Mouse (Mus musculus) heart, embryonic 16.5 days (tissue): ENCODE data around the gene Casq1. TPM values are rescaled to one million over a fixed set of nuclear protein-coding genes. Genes with fewer than 3 reads are reported as not detected.
A peak's percentile ranks its signal among the peaks of the same experiment; 100 is the strongest.
"Not testable (repeated sequence)": the region's sequence is repeated elsewhere in the genome, so short reads cannot be mapped to it uniquely, and the experiment has no call there.

Experiments used
- ATAC-seq: fragments of 200-750 bp; cut with Nextera tagmentation; replicated peaks from 2 replicates; pipeline ENCODE4 v1.8.0; 2017; ENCODE audit warnings: moderate number of reproducible peaks; ENCODE audit not compliant: insufficient read depth, low FRiP score; ENCODE audit errors: extremely low read depth
- H3K27ac ChIP-seq: fragments of 300-500 bp; sonication (generic); 2 replicates; pipeline ENCODE4 v1.5.1; 2014; ENCODE audit warnings: mild to moderate bottlenecking, low read length, control low read depth, moderate library complexity
- H3K27me3 ChIP-seq: fragments of 300-500 bp; sonication (generic); 2 replicates; pipeline ENCODE4 v1.6.1; 2014; ENCODE audit warnings: low read length, mixed read lengths; ENCODE audit not compliant: control insufficient read depth, insufficient read depth
- H3K36me3 ChIP-seq: fragments of 300-500 bp; sonication (generic); 2 replicates; pipeline ENCODE4 v1.6.1; 2014; ENCODE audit not compliant: control insufficient read depth, insufficient read depth
- H3K4me1 ChIP-seq: fragments of 300-500 bp; sonication (generic); 2 replicates; pipeline ENCODE4 v1.6.1; 2014; ENCODE audit warnings: low read length, mixed read lengths; ENCODE audit not compliant: control insufficient read depth, insufficient read depth
- H3K4me2 ChIP-seq: fragments of 300-500 bp; sonication (generic); 2 replicates; pipeline ENCODE4 v1.6.1; 2014; ENCODE audit warnings: low read depth, mild to moderate bottlenecking, control low read depth, low read length
- H3K4me3 ChIP-seq: fragments of 300-500 bp; sonication (generic); 2 replicates; pipeline ENCODE4 v1.5.1; 2014; ENCODE audit warnings: mild to moderate bottlenecking, control low read depth, low read length
- H3K9ac ChIP-seq: fragments of 300-500 bp; sonication (generic); 2 replicates; pipeline ENCODE4 v1.6.1; 2014; ENCODE audit warnings: low read length, control low read depth
- H3K9me3 ChIP-seq: fragments of 300-500 bp; sonication (generic); replicated peaks from 2 replicates; pipeline ENCODE4 v1.6.1; 2016; ENCODE audit warnings: low read length; ENCODE audit not compliant: control insufficient read depth
- WGBS: fragments of 180-500 bp; shearing (Covaris S2); extraction: QIAGEN DNeasy Blood & Tissue Kit; methylation state at CpG from one replicate; pipeline ENCODE4 v1.1.7; 2014; 5-methylcytosine and 5-hydroxymethylcytosine counted together
- polyA plus RNA-seq: library from polyadenylated mRNA; unstranded; fragments of >200 nt; fragmentation: Nextera tagmentation; extraction: Ambion mirVana; gene quantifications from 2 replicates; pipeline ENCODE4 v1.2.1, GENCODE M21; 2015

Gene Casq1
- 106 and 108 TPM in 2 replicates for polyA plus RNA-seq

GRCm38 (mm10) chr1:172219451-172220406, at the start of gene Casq1:
Gene Casq1, minus strand, starts transcription at chr1:172219868.
- peak within 1 kb of the TSS; percentile 65 for H3K9ac ChIP-seq
- H3K27ac ChIP-seq, result peak within 1 kb of the TSS; percentile 95
- WGBS, result 59% methylated on average over 19 of the region's 19 CpGs
- peak; percentile 29 for ATAC-seq
- peaks cover 58% of the 10 kb centered on the region for H3K4me1 ChIP-seq
- no peaks in the 10 kb centered on the region for H3K27me3 ChIP-seq
- no peaks in the 10 kb centered on the region for H3K36me3 ChIP-seq
- no peaks in the 10 kb centered on the region for H3K9me3 ChIP-seq
- peak within 1 kb of the TSS; percentile 17 for H3K4me3 ChIP-seq
- H3K4me2 ChIP-seq, result peak within 1 kb of the TSS; percentile 47

- Histone ChIP-seq H3K4me1 (peaks cover 3% of the 10 kb centered on the region; the same call in 1 of the 2 replicates), H3K36me3 (no peaks in the 10 kb centered on the region), H3K27me3 (no peaks in the 10 kb centered on the region), H3K27ac (peak within 1 kb of the TSS; percentile 67), H3K9ac (no peak within 1 kb of the TSS), H3K4me2 (no peak within 1 kb of the TSS), H3K4me3 (no peak within 1 kb of the TSS), H3K9me3 (no peaks in the 10 kb centered on the region)
- 59% methylated on average over 8 of the region's 8 CpGs for WGBS
- no peak for ATAC-seq
Observed at GRCm38 (mm10) chr1:172261477-172262078, 41.9 kb upstream of the Casq1 start, which contains the start of gene Igsf8. Gene Igsf8, plus strand, starts transcription at chr1:172261641.

GRCm38 (mm10) chr1:172258314-172258713, 38.6 kb upstream of the Casq1 start, which contains the start of gene Atp1a4:
Gene Atp1a4, minus strand, starts transcription at chr1:172258414.
- no peak for ATAC-seq
- Histone ChIP-seq H3K9ac (no peak within 1 kb of the TSS), H3K36me3 (no peaks in the 10 kb centered on the region), H3K4me1 (peaks cover 3% of the 10 kb centered on the region; the same call in 1 of the 2 replicates), H3K4me2 (no peak within 1 kb of the TSS), H3K27me3 (no peaks in the 10 kb centered on the region), H3K4me3 (no peak within 1 kb of the TSS), H3K9me3 (no peaks in the 10 kb centered on the region), H3K27ac (no peak within 1 kb of the TSS)
- 81% methylated on average over 6 of the region's 6 CpGs for WGBS

GRCm38 (mm10) chr1:172247679-172248078, 28.0 kb upstream of the Casq1 start:
- Histone ChIP-seq H3K4me2 (no peak overlapping the region), H3K36me3 (no peaks in the 10 kb centered on the region), H3K27me3 (no peaks in the 10 kb centered on the region; the same call in 1 of the 2 replicates), H3K4me3 (no peak overlapping the region), H3K9ac (no peak overlapping the region), H3K4me1 (peaks cover 16% of the 10 kb centered on the region), H3K27ac (no peak overlapping the region), H3K9me3 (no peaks in the 10 kb centered on the region; the same call in 1 of the 2 replicates)
- no peak for ATAC-seq
- WGBS, result 34% methylated on average over 2 of the region's 2 CpGs

GRCm38 (mm10) chr1:172247216-172247615, 27.5 kb upstream of the Casq1 start:
- no peak for ATAC-seq
- no peaks in the 10 kb centered on the region; the same call in 1 of the 2 replicates for H3K27me3 ChIP-seq
- H3K27ac ChIP-seq, result no peak overlapping the region
- H3K9ac ChIP-seq, result no peak overlapping the region
- H3K4me2 ChIP-seq, result no peak overlapping the region
- H3K36me3 ChIP-seq, result no peaks in the 10 kb centered on the region
- H3K9me3 ChIP-seq, result no peaks in the 10 kb centered on the region; the same call in 1 of the 2 replicates
- 72% methylated on average over 4 of the region's 4 CpGs for WGBS
- H3K4me1 ChIP-seq, result peaks cover 17% of the 10 kb centered on the region
- no peak overlapping the region for H3K4me3 ChIP-seq

GRCm38 (mm10) chr1:172244645-172245044, 25.0 kb upstream of the Casq1 start:
- Histone ChIP-seq H3K4me2 (peak overlapping the region; percentile 47), H3K4me1 (peaks cover 17% of the 10 kb centered on the region)
- not testable (repeated sequence) for H3K27ac ChIP-seq, H3K27me3 ChIP-seq, ATAC-seq, H3K4me3 ChIP-seq, H3K36me3 ChIP-seq, H3K9me3 ChIP-seq, H3K9ac ChIP-seq
- WGBS, result 50% methylated on average over 23 of the region's 23 CpGs

GRCm38 (mm10) chr1:172243547-172244205, 24.0 kb upstream of the Casq1 start:
- peaks cover 17% of the 10 kb centered on the region for H3K4me1 ChIP-seq
- no peaks in the 10 kb centered on the region; the same call in 1 of the 2 replicates for H3K9me3 ChIP-seq
- peak overlapping the region; percentile 26 for H3K4me3 ChIP-seq
- 30% methylated on average over 16 of the region's 16 CpGs for WGBS
- no peaks in the 10 kb centered on the region for H3K36me3 ChIP-seq
- H3K27me3 ChIP-seq, result no peaks in the 10 kb centered on the region; the same call in 1 of the 2 replicates
- H3K4me2 ChIP-seq, result peak overlapping the region; percentile 47
- peak overlapping the region; percentile 27 for H3K9ac ChIP-seq
- peak overlapping the region; percentile 86 for H3K27ac ChIP-seq
- 0 out of 2 replicates have a peak, but pooled peaks have one; percentile 39 for ATAC-seq

- Histone ChIP-seq H3K27ac (peak overlapping the region; percentile 86), H3K36me3 (no peaks in the 10 kb centered on the region), H3K4me1 (peaks cover 17% of the 10 kb centered on the region), H3K9ac (0 out of 2 replicates have a peak overlapping the region, but pooled peaks have one; percentile 3), H3K9me3 (no peaks in the 10 kb centered on the region; the same call in 1 of the 2 replicates), H3K4me3 (no peak overlapping the region), H3K4me2 (no peak overlapping the region; the same call in 1 of the 2 replicates), H3K27me3 (no peaks in the 10 kb centered on the region; the same call in 1 of the 2 replicates)
- 25% methylated on average over 2 of the region's 2 CpGs for WGBS
- peak; percentile 93 for ATAC-seq
Observed at GRCm38 (mm10) chr1:172242401-172242800, 22.7 kb upstream of the Casq1 start.
